13 mouse cellular contexts compared by ENCODE assay signal in the genomic region with DNA sequence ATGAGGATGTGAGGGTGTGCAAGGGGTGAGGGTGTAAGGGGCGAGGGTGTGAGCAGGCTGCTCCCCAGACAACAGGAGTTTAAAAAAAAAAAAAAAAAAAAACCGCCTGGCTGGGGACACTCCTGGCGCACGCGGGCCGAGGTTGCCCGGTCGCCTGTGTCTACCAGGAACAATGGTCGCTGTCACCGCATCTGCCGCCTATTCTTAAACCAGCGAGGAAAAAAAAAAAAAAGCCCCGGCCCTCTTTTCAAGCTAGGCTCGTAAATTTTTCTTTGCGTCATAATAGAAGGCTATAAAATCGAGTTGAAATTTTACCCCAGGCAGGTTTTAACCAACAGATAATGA. TPM values are rescaled to one million over a fixed set of nuclear protein-coding genes. Genes with fewer than 3 reads are reported as not detected.
DNase-seq lines count a peak whose midpoint lies in the region; ATAC-seq and TF ChIP-seq lines count a peak whose summit lies in the region.
"Had no signal": no experiment of that assay in that cellular context is flagged by ENCODE, and none has a peak within 500 bp of the region (broad histone marks: within the 10 kb centered on the region; RNA-seq: fewer than 3 reads in every experiment).

No protein-coding gene starts in this region.

- H3K9me3 ChIP-seq in neural tube, embryonic 11.5 days (ENCODE audit: control insufficient read depth, low read length), result no peaks in the 10 kb centered on the region
- no peaks in the 10 kb centered on the region for H3K9me3 ChIP-seq in intestine, postnatal 0 days (ENCODE audit: control insufficient read depth)
- no peaks in the 10 kb centered on the region for H3K9me3 ChIP-seq in stomach, embryonic 15.5 days

- peak; percentile 83 for DNase-seq in neural tube, embryonic 11.5 days (ENCODE audit: low spot score)
- no peak for DNase-seq in neural tube, embryonic 10.5 days (ENCODE audit: extremely low spot score, low spot score)
- DNase-seq in lung, postnatal 4 days, result no peak
- no peak for DNase-seq in left cerebral cortex, adult 9 months (ENCODE audit: low spot score in 2 of 2)
- DNase-seq in MN1 (ENCODE audit: low spot score), result no peak
- DNase-seq: adrenal gland, adult 8-10 months; cerebellum, adult 11 months; gastrocnemius, postnatal 10 days; heart, postnatal 4 days had no signal

- H3K27me3 ChIP-seq in neural tube, embryonic 11.5 days (ENCODE audit: control insufficient read depth, insufficient read depth, low read length), result no peaks in the 10 kb centered on the region
- peaks cover 92% of the 10 kb centered on the region for H3K27me3 ChIP-seq in intestine, postnatal 0 days (replicated peaks; ENCODE audit: control insufficient read depth, insufficient read depth, low read length)
- H3K27me3 ChIP-seq in stomach, embryonic 15.5 days (replicated peaks), result peaks cover 86% of the 10 kb centered on the region

- TF ChIP-seq CTCF in embryonic fibroblast, embryonic 13.5 days (IDR thresholded peaks at IDR 0.05; ENCODE audit: borderline replicate concordance, insufficient read depth, low read length), result no peak
- no peak for TF ChIP-seq CTCF in intestine, postnatal 0 days (IDR thresholded peaks at IDR 0.05; ENCODE audit: low read depth)

- peaks cover 73% of the 10 kb centered on the region for H3K4me1 ChIP-seq in neural tube, embryonic 11.5 days (ENCODE audit: control insufficient read depth, insufficient read depth, low read length)
- H3K4me1 ChIP-seq in embryonic fibroblast, embryonic 13.5 days (ENCODE audit: control insufficient read depth, insufficient read depth, low read length), result no peaks in the 10 kb centered on the region
- no peaks in the 10 kb centered on the region for H3K4me1 ChIP-seq in intestine, postnatal 0 days (replicated peaks; ENCODE audit: control insufficient read depth, insufficient read depth, low read length)
- H3K4me1 ChIP-seq in stomach, embryonic 15.5 days, result 0 out of 2 replicates have a peak, but pooled peaks cover 6% of the 10 kb centered on the region

- H3K36me3 ChIP-seq in neural tube, embryonic 11.5 days (ENCODE audit: control insufficient read depth, insufficient read depth, low read length), result no peaks in the 10 kb centered on the region; the same call in 1 of the 2 replicates
- H3K36me3 ChIP-seq in intestine, postnatal 0 days (ENCODE audit: control insufficient read depth, insufficient read depth), result peaks cover 3% of the 10 kb centered on the region; the same call in 1 of the 2 replicates
- H3K36me3 ChIP-seq in stomach, embryonic 15.5 days, result no peaks in the 10 kb centered on the region

- peak; percentile 53 for ATAC-seq in neural tube, embryonic 11.5 days (ENCODE audit: insufficient read depth, low FRiP score, low TSS enrichment)
- ATAC-seq in intestine, postnatal 0 days, result no peak
- no peak for ATAC-seq in stomach, embryonic 15.5 days (ENCODE audit: insufficient read depth, low FRiP score, low read depth)

- no peak for TF ChIP-seq POLR2A in embryonic fibroblast, embryonic 13.5 days (IDR thresholded peaks at IDR 0.05; ENCODE audit: low read depth, low read length)

- peak overlapping the region; percentile 91 for H3K4me2 ChIP-seq in neural tube, embryonic 11.5 days (ENCODE audit: low read depth)
- peak overlapping the region; percentile 65 for H3K4me2 ChIP-seq in intestine, postnatal 0 days (replicated peaks; ENCODE audit: low read depth)
- peak overlapping the region; percentile 38; the same call in 1 of the 2 replicates for H3K4me2 ChIP-seq in stomach, embryonic 15.5 days

- H3K27ac ChIP-seq in neural tube, embryonic 11.5 days (ENCODE audit: low read depth, low read length), result peak overlapping the region; percentile 99
- no peak overlapping the region for H3K27ac ChIP-seq in embryonic fibroblast, embryonic 13.5 days (ENCODE audit: insufficient read depth, low read length)
- H3K27ac ChIP-seq in intestine, postnatal 0 days (ENCODE audit: low read depth, low read length), result no peak overlapping the region
- H3K27ac ChIP-seq in stomach, embryonic 15.5 days, result no peak overlapping the region
- H3K27ac ChIP-seq: liver, embryonic 14.5 days had no signal

- peak overlapping the region; percentile 48 for H3K4me3 ChIP-seq in neural tube, embryonic 11.5 days (ENCODE audit: low read depth, low read length)
- H3K4me3 ChIP-seq in embryonic fibroblast, embryonic 13.5 days (ENCODE audit: insufficient read depth, low read length), result peak overlapping the region; percentile 18; the same call in 1 of the 2 replicates
- peak overlapping the region; percentile 30 for H3K4me3 ChIP-seq in intestine, postnatal 0 days (ENCODE audit: low read depth, low read length)
- H3K4me3 ChIP-seq in stomach, embryonic 15.5 days (replicated peaks), result no peak overlapping the region

- WGBS in neural tube, embryonic 11.5 days, result under 1% methylated on average over 16 of the region's 16 CpGs
- WGBS in intestine, postnatal 0 days, result 5% methylated on average over 16 of the region's 16 CpGs
- WGBS in stomach, embryonic 15.5 days, result 6% methylated on average over 16 of the region's 16 CpGs

- peak overlapping the region; percentile 95 for H3K9ac ChIP-seq in neural tube, embryonic 11.5 days (ENCODE audit: low read length)
- no peak overlapping the region for H3K9ac ChIP-seq in intestine, postnatal 0 days (ENCODE audit: low read depth, low read length)
- H3K9ac ChIP-seq in stomach, embryonic 15.5 days, result no peak overlapping the region
- H3K9ac ChIP-seq: liver, embryonic 14.5 days had no signal

RNA-seq across cellular contexts. Expression of a gene that starts 6.8 kb away (rescaled TPM):
- polyA plus RNA-seq in neural tube, embryonic 11.5 days (2014; fragmentation: Nextera tagmentation; extraction: Ambion mirVana), result 3.9 and 5.5 TPM in 2 replicates
- 0.70 and 1.4 TPM in 2 replicates for polyA plus RNA-seq in embryonic fibroblast, embryonic 13.5 days (2011; ENCODE audit: insufficient read length, low read depth, missing spikeins)
- polyA plus RNA-seq in intestine, postnatal 0 days (2015; fragmentation: Nextera tagmentation; extraction: Ambion mirVana), result 0.17 TPM in 1 of 2 replicates, not detected in the other
- polyA plus RNA-seq in stomach, embryonic 15.5 days (2015; fragmentation: Nextera tagmentation; extraction: Ambion mirVana), result not detected in 2 replicates
- polyA plus RNA-seq: liver, embryonic 14.5 days had no signal

RNA-seq across cellular contexts. Expression of a gene that starts 21.6 kb away (rescaled TPM):
- 9.2 and 11.2 TPM in 2 replicates for polyA plus RNA-seq in neural tube, embryonic 11.5 days (2014; fragmentation: Nextera tagmentation; extraction: Ambion mirVana)
- 4.1 and 6.7 TPM in 2 replicates for polyA plus RNA-seq in embryonic fibroblast, embryonic 13.5 days (2011; ENCODE audit: insufficient read length, low read depth, missing spikeins)
- polyA plus RNA-seq in intestine, postnatal 0 days (2015; fragmentation: Nextera tagmentation; extraction: Ambion mirVana), result 0.20 and 0.51 TPM in 2 replicates
- 0.53 and 0.92 TPM in 2 replicates for polyA plus RNA-seq in stomach, embryonic 15.5 days (2015; fragmentation: Nextera tagmentation; extraction: Ambion mirVana)

RNA-seq across cellular contexts. Expression of a gene that starts 21.6 kb away (rescaled TPM):
- 52.7 and 55.0 TPM in 2 replicates for polyA plus RNA-seq in neural tube, embryonic 11.5 days (2014; fragmentation: Nextera tagmentation; extraction: Ambion mirVana)
- 2.7 and 3.3 TPM in 2 replicates for polyA plus RNA-seq in embryonic fibroblast, embryonic 13.5 days (2011; ENCODE audit: insufficient read length, low read depth, missing spikeins)
- polyA plus RNA-seq in intestine, postnatal 0 days (2015; fragmentation: Nextera tagmentation; extraction: Ambion mirVana), result 3.2 and 3.3 TPM in 2 replicates
- polyA plus RNA-seq in stomach, embryonic 15.5 days (2015; fragmentation: Nextera tagmentation; extraction: Ambion mirVana), result 14.4 and 15.8 TPM in 2 replicates

RNA-seq across cellular contexts. Expression of a gene that starts 28.9 kb away (rescaled TPM):
- 21.3 and 23.1 TPM in 2 replicates for polyA plus RNA-seq in neural tube, embryonic 11.5 days (2014; fragmentation: Nextera tagmentation; extraction: Ambion mirVana)
- 9.9 and 16.5 TPM in 2 replicates for polyA plus RNA-seq in embryonic fibroblast, embryonic 13.5 days (2011; ENCODE audit: insufficient read length, low read depth, missing spikeins)
- 2.2 and 2.7 TPM in 2 replicates for polyA plus RNA-seq in intestine, postnatal 0 days (2015; fragmentation: Nextera tagmentation; extraction: Ambion mirVana)
- 1.9 and 3.2 TPM in 2 replicates for polyA plus RNA-seq in stomach, embryonic 15.5 days (2015; fragmentation: Nextera tagmentation; extraction: Ambion mirVana)

RNA-seq across cellular contexts. Expression of a gene that starts 29.5 kb away (rescaled TPM):
- polyA plus RNA-seq in neural tube, embryonic 11.5 days (2014; fragmentation: Nextera tagmentation; extraction: Ambion mirVana), result 9.0 and 9.8 TPM in 2 replicates
- 0.46 TPM in 1 of 2 replicates, not detected in the other for polyA plus RNA-seq in embryonic fibroblast, embryonic 13.5 days (2011; ENCODE audit: insufficient read length, low read depth, missing spikeins)
- polyA plus RNA-seq in intestine, postnatal 0 days (2015; fragmentation: Nextera tagmentation; extraction: Ambion mirVana), result not detected in 2 replicates
- 0.13 TPM in 2 replicates for polyA plus RNA-seq in stomach, embryonic 15.5 days (2015; fragmentation: Nextera tagmentation; extraction: Ambion mirVana)
- polyA plus RNA-seq: liver, embryonic 14.5 days had no signal

Comparison
In these comparisons a context has a peak if more than half of its experiments do, and no peak if none do; other contexts are left out.
1. H3K4me2 ChIP-seq: peak in every context shown above with its lines; median percentile 91 in neural tube, embryonic 11.5 days; 65 in intestine, postnatal 0 days; 38 in stomach, embryonic 15.5 days.